Mouse (Mus musculus): Measurements from ENCODE around the gene Adgrl3.

DNA sequence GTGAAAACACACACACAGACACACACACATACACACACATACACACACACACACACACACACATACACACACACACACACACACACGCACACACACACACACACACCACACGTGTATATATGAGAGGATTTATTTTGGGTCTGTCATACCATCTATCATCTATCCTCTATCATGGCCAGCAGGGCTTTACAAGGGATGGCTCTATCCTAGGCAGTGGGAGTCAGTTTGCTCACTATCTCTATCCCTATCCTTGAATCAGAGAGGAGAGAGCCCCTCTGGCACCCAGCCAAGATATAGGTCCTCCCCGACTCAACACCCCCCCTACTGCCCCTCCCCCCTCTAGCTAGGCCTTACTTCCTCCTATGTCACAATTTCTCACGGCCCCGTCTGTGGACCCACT is 625.6 kb downstream of the Adgrl3 start:
- TF ChIP-seq EP300 (IDR thresholded peaks at IDR 0.05; ENCODE audit: insufficient read depth, low read depth, low read length) (no peak), CTCF (IDR thresholded peaks at IDR 0.05) (no peak), POLR2A (IDR thresholded peaks at IDR 0.05; ENCODE audit: insufficient read depth, low read depth, low read length) (no peak)

Data from heart, adult 2 months (tissue).